8 mouse cellular contexts compared by ENCODE assay signal in genomic region chr17:47897956-47898752, GRCm38 (mm10). TPM values are rescaled to one million over a fixed set of nuclear protein-coding genes. Genes with fewer than 3 reads are reported as not detected.
DNase-seq lines count a peak whose midpoint lies in the region.

No protein-coding gene starts in this region.

- DNase-seq in embryo, embryonic 9.5 days (ENCODE audit: extremely low spot score): peak; percentile 94
- peak; percentile 69 to 75 for DNase-seq in heart, adult 18-20 months
- DNase-seq in kidney, adult 11 months: peak; percentile 26
- peak; percentile 90 for DNase-seq in lung, postnatal 10 days
- DNase-seq in yolk sac, embryonic 10.5 days (ENCODE audit: low spot score): peak; percentile 49
- DNase-seq in adrenal gland, adult 2 months: no peak
- no peak for DNase-seq in cerebellum, adult 9-10 months
- DNase-seq in adrenal gland, postnatal 4 days (ENCODE audit: low spot score in 2 of 2): no peak

RNA-seq across cellular contexts. Expression of gene Foxp4, which starts 26.3 kb away (rescaled TPM):
- total RNA-seq in heart, adult 18-20 months (2021): 10 to 100 TPM in 1 of 2 experiments, 1 to 10 TPM in 1; 8.5 to 12.2 TPM
- 10 to 100 TPM; 21.8 to 25.3 TPM for total RNA-seq in adrenal gland, adult 2 months (2021)
- polyA plus RNA-seq in adrenal gland, adult 2 months (2012; rRNA removed): 61.2 and 76.5 TPM in 2 replicates
- total RNA-seq in adrenal gland, postnatal 4 days (2021): 10 to 100 TPM; 37.8 to 41.2 TPM

Comparison
In these comparisons a context has a peak if more than half of its experiments do, and no peak if none do; other contexts are left out.
1. DNase-seq: peak in embryo, embryonic 9.5 days (single experiment), heart, adult 18-20 months (2 of 2), kidney, adult 11 months (single experiment), lung, postnatal 10 days (single experiment) and yolk sac, embryonic 10.5 days (single experiment); none in adrenal gland, adult 2 months (single experiment), cerebellum, adult 9-10 months (single experiment) and adrenal gland, postnatal 4 days (0 of 2).